Mouse (Mus musculus) spleen, postnatal 14 days (tissue): ENCODE data around the gene Vmn2r78.
"Not testable (repeated sequence)": the region's sequence is repeated elsewhere in the genome, so short reads cannot be mapped to it uniquely, and the experiment has no call there.

Experiments used
- DNase-seq, 2 experiments: peaks; one replicate each; pipeline ENCODE4 v3.0.0; 2021 to 2022; ENCODE audit warnings: low spot score in 2 of 2

The Vmn2r78 gene

GRCm38 (mm10) chr7:86914794-86915193, at the start of gene Vmn2r78:
Vmn2r78 (plus strand) TSS chr7:86915094.
- not testable (repeated sequence) for DNase-seq

- no peak for DNase-seq
Observed at GRCm38 (mm10) chr7:86889470-86890469, 25.1 kb upstream of the Vmn2r78 start.

- DNase-seq: no peak
Observed at GRCm38 (mm10) chr7:86937288-86937687, 22.4 kb downstream of the Vmn2r78 start.

GRCm38 (mm10) chr7:86994700-86995099, 79.8 kb downstream of the Vmn2r78 start:
- DNase-seq: no peak

GRCm38 (mm10) chr7:86995815-86996214, 80.9 kb downstream of the Vmn2r78 start, which contains the start of gene Vmn2r79:
Vmn2r79 (plus strand) TSS chr7:86996115.
- DNase-seq: not testable (repeated sequence)
